Mouse (Mus musculus): ENCODE data around the gene Prim2.

Gene Prim2

GRCm38 (mm10) chr1:33551350-33551749 is 118.2 kb downstream of the Prim2 start:
- no peak for DNase-seq (ENCODE audit: low spot score in 2 of 2)

GRCm38 (mm10) chr1:33541708-33542107 is 127.9 kb downstream of the Prim2 start:
- DNase-seq (ENCODE audit: low spot score in 2 of 2) = no peak

- DNase-seq (ENCODE audit: low spot score in 2 of 2) = no peak
These were observed 131.6 kb downstream of the Prim2 start for GRCm38 (mm10) chr1:33537948-33538347.

- DNase-seq (ENCODE audit: low spot score in 2 of 2) = no peak
These were observed 133.2 kb downstream of the Prim2 start for GRCm38 (mm10) chr1:33536272-33537004.

GRCm38 (mm10) chr1:33535140-33535686 is 134.4 kb downstream of the Prim2 start:
- DNase-seq (ENCODE audit: low spot score in 2 of 2) = no peak

- no peak for DNase-seq (ENCODE audit: low spot score in 2 of 2)
These were observed 137.7 kb downstream of the Prim2 start for GRCm38 (mm10) chr1:33531860-33532259.

GRCm38 (mm10) chr1:33531097-33531856 is 138.3 kb downstream of the Prim2 start:
- no peak for DNase-seq (ENCODE audit: low spot score in 2 of 2)

GRCm38 (mm10) chr1:33530491-33530890 is 139.1 kb downstream of the Prim2 start:
- DNase-seq (ENCODE audit: low spot score in 2 of 2) = no peak

- no peak for DNase-seq (ENCODE audit: low spot score in 2 of 2)
These were observed 139.9 kb downstream of the Prim2 start for GRCm38 (mm10) chr1:33529543-33530232.

GRCm38 (mm10) chr1:33527352-33527863 is 142.2 kb downstream of the Prim2 start:
- no peak for DNase-seq (ENCODE audit: low spot score in 2 of 2)

- no peak for DNase-seq (ENCODE audit: low spot score in 2 of 2)
These were observed 146.4 kb downstream of the Prim2 start for GRCm38 (mm10) chr1:33523223-33523622.

GRCm38 (mm10) chr1:33515124-33515523 is 154.5 kb downstream of the Prim2 start:
- no peak for DNase-seq (ENCODE audit: low spot score in 2 of 2)

GRCm38 (mm10) chr1:33511310-33511709 is 158.3 kb downstream of the Prim2 start:
- DNase-seq (ENCODE audit: low spot score in 2 of 2) = no peak

- no peak for DNase-seq (ENCODE audit: low spot score in 2 of 2)
These were observed 165.2 kb downstream of the Prim2 start for GRCm38 (mm10) chr1:33504371-33504770.

GRCm38 (mm10) chr1:33502890-33503289 is 166.7 kb downstream of the Prim2 start:
- DNase-seq (ENCODE audit: low spot score in 2 of 2) = no peak

- DNase-seq (ENCODE audit: low spot score in 2 of 2) = no peak
These were observed 167.3 kb downstream of the Prim2 start for GRCm38 (mm10) chr1:33502298-33502697.

- DNase-seq (ENCODE audit: low spot score in 2 of 2) = no peak
These were observed 169.5 kb downstream of the Prim2 start for GRCm38 (mm10) chr1:33500111-33500510.

- no peak for DNase-seq (ENCODE audit: low spot score in 2 of 2)
These were observed 170.0 kb downstream of the Prim2 start for GRCm38 (mm10) chr1:33499603-33500002.

GRCm38 (mm10) chr1:33496128-33496527 is 173.5 kb downstream of the Prim2 start:
- no peak for DNase-seq (ENCODE audit: low spot score in 2 of 2)

- no peak for DNase-seq (ENCODE audit: low spot score in 2 of 2)
These were observed 174.0 kb downstream of the Prim2 start for GRCm38 (mm10) chr1:33495586-33495985.

GRCm38 (mm10) chr1:33495203-33495553 is 174.4 kb downstream of the Prim2 start:
- DNase-seq (ENCODE audit: low spot score in 2 of 2) = no peak

Measured in urinary bladder, adult 18-20 months (tissue).